Mouse (Mus musculus) heart, adult 18-20 months (tissue): Measurements from ENCODE around the gene Spata6. TPM values are rescaled to one million over a fixed set of nuclear protein-coding genes. Genes with fewer than 3 reads are reported as not detected.

Experiments used
- DNase-seq, 2 experiments: peaks; one replicate each; pipeline ENCODE4 v3.0.0; 2021 to 2022; ENCODE audit warnings: mixed read lengths in 1 of 2
- total RNA-seq, 2 experiments: library from RNA; stranded (reverse); gene quantifications; 2 replicates each; pipeline ENCODE4 v1.2.3; 2021

The Spata6 gene
- total RNA-seq, 2 experiments from 2014 or later = 6.7 to 10.3 TPM

DNA sequence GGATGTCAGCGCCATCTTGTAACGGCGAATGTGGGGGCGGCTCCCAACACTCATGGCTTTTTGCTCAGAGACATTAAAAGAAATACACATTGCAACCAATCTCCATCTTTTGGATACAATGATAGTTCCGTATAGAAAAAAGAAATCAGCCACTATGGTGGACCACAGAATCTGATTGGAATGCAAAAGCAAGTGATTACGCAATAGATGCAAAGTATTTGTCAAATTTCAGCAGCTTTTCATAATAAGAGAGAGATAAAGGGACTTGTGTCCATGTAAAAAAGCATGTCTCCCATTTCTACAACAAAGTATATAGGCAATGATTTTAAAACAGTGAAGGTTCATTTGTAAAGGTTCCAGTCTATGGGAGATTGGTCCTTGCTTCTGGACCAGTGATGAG, 119.1 kb downstream of the Spata6 start:
- DNase-seq = no peak

DNA sequence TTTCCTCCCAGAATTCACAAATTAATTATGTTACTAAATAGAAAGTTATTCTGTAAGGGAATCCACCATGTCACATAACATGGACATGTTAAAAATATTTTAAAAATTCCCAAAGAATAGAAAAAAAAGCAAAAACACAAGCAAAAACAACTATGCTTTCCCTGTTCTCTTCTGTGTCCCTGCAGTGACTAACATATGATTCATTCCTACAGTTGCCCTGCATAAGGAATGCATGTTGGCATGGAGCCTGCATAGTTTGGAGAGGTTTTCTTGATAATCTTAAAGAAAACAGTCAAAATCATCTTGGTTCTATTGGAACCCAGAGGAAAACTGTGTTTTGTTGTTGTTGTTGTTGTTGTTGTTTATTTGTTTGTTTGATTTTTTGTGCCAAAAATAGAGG, 132.8 kb downstream of the Spata6 start:
- DNase-seq = no peak

DNA sequence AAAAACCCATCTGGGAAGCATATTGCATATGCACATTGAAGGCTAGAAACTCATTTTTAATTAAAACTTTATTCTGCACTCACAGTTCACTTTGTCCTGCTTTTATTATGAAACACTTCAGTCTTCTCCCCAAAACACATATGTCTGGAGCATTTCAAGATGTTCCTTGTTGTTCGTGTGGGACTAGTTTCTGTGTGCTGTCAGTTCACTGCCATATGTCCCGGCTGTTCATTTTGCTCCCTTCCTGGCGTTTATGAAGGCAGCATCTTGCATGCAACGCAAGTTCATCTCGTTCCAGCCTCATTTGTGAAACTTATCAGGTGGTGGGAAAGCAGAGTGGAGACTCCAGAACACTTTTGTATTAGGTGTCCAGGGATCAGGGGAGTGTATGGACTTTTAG, 146.9 kb downstream of the Spata6 start:
- no peak for DNase-seq

DNA sequence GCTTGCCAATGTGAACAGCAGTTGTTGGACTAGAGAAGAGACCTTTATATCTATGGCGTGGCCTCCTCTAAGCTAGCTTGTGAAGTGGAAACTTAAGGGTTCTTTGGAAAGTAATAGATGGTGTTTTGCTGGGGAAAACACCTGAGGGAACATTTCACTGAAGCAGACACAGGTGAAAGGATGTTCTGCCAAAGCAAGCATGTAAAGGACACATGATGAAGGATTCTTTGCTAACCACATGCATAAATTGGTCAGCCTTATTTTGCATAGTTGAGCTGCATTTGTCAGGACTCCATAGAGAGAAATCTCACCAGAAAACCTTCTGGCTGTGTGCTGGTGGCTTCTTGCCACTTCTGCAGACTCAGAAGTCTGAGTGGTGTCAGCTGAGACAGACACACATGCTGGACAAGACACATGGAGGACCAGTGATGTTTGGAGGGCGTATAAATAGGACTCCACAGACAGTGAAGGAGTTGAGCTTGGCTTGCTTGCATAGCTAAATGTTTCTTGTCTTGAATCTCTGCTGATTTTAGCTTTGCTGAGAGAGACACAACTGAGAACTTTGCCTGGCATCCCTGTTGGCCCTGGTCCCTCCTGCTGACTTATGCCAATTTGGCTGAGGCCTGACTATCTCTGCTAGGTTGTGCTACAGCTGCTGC, 148.1 kb downstream of the Spata6 start:
- no peak for DNase-seq

Other genes starting within 250 kb of the Spata6 start
- gene Slc5a9, start 182.9 kb downstream of the Spata6 start, total RNA-seq = not detected
- gene Skint8, start 199.4 kb downstream of the Spata6 start, total RNA-seq = not detected